Mouse (Mus musculus) small intestine, adult 2 months (tissue): ENCODE data around the gene Alg12. TPM values are rescaled to one million over a fixed set of nuclear protein-coding genes. Genes with fewer than 3 reads are reported as not detected.

ENCODE experiments used
- H3K27ac ChIP-seq: fragments of 200-500 bp; 2 replicates; pipeline ENCODE4 v1.5.1; 2012; ENCODE audit warnings: low read depth, low read length, control low read depth, inconsistent platforms; ENCODE audit not compliant: insufficient read depth
- H3K27me3 ChIP-seq: fragments of 200-500 bp; 2 replicates; pipeline ENCODE4 v1.6.1; 2012; ENCODE audit warnings: mild to moderate bottlenecking, moderate library complexity, low read length, inconsistent platforms; ENCODE audit not compliant: control insufficient read depth, insufficient read depth
- H3K36me3 ChIP-seq: fragments of 200-500 bp; 2 replicates; pipeline ENCODE4 v1.6.1; 2012; ENCODE audit warnings: mild to moderate bottlenecking, low read length, control low read depth, inconsistent platforms; ENCODE audit not compliant: control insufficient read depth, insufficient read depth
- H3K4me1 ChIP-seq: fragments of 200-500 bp; 2 replicates; pipeline ENCODE4 v1.6.1; 2012; ENCODE audit warnings: low read length, inconsistent platforms, mixed read lengths; ENCODE audit not compliant: control insufficient read depth, insufficient read depth, insufficient read length
- H3K4me3 ChIP-seq: fragments of 200-500 bp; 2 replicates; pipeline ENCODE4 v1.5.1; 2012; ENCODE audit warnings: low read depth, mild to moderate bottlenecking, control low read depth, inconsistent platforms, low read length, moderate library complexity
- CTCF ChIP-seq: fragments of 200-500 bp; IDR thresholded peaks from 2 replicates; pipeline ENCODE4 v1.5.1; 2012; ENCODE audit warnings: low read depth, mild to moderate bottlenecking, control low read depth, inconsistent platforms, low read length, moderate library complexity, mixed read lengths; ENCODE audit not compliant: insufficient replicate concordance, insufficient read length; ENCODE audit errors: extremely low read depth
- POLR2A ChIP-seq: fragments of 200-500 bp; IDR thresholded peaks from 2 replicates; pipeline ENCODE4 v1.6.1; 2012; ENCODE audit warnings: low read depth, mild to moderate bottlenecking, control low read depth, inconsistent platforms, low read length, moderate library complexity
- WGBS: fragments of 180-500 bp; shearing (Covaris S2); methylation state at CpG from one replicate; pipeline ENCODE4 v1.1.7; 2018; 5-methylcytosine and 5-hydroxymethylcytosine counted together
- polyA plus RNA-seq: library from polyadenylated mRNA; depleted of rRNA; stranded (reverse); fragments of >200 nt; gene quantifications from 2 replicates; pipeline ENCODE4 v1.2.3, GENCODE M21; 2012

The Alg12 gene
- polyA plus RNA-seq, 1 experiment: 16.4 TPM

DNA sequence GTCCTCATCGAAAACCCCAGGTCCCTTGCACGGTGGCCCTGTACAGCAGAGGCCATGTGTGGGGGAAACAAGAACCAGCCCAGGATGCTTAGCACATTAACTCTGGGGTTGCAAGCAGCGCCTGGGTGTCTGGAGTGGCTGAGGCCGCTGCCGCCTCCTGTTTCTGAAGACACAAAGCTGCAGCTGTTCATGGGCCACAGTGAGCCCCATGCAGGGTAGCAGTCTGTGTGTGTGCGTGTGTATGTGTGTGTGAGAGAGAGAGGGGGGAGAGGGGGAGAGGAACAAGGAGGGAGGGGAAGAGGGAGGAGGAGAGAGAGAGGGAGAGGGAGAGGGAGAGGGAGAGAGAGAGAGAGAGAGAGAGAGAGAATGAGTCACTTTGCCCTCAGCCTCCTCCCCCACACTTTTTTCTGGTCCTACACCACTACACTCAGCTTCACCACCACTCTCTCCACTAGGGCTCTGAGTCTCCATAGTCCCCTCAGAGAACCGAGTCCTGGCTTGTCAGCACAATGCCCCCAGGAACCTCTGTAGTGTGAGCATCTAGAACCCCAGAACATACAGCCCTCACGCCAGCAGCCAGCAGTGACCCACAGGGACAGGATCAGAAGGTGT lies 24.5 kb upstream of the Alg12 start:
- TF ChIP-seq CTCF (no peak), POLR2A (no peak)
- Histone ChIP-seq H3K4me3 (no peak overlapping the region), H3K4me1 (0 out of 2 replicates have a peak, but pooled peaks cover 2% of the 10 kb centered on the region), H3K36me3 (no peaks in the 10 kb centered on the region), H3K27ac (no peak overlapping the region), H3K27me3 (no peaks in the 10 kb centered on the region)
- WGBS: 60% methylated on average over 8 of the region's 8 CpGs

DNA sequence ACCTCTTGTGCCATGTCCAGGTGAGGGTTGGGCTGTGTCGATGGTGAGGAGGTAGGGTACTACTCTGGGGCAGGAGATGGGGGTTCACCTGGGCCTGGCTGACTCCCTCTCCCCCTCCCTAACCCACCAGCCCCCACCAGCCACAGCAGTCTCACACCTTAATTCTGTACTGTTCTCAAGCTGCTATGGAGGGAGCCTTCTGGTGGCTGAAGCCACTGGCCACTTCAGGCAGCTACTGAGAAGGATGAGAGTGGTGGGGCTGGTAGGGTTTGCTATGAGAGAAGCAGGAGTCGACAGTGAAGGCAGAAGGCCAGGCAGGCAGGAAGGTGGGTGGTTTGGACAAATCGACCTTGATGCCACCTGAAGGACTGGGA lies 23.2 kb upstream of the Alg12 start:
- Histone ChIP-seq H3K27me3 (no peaks in the 10 kb centered on the region), H3K27ac (no peak overlapping the region), H3K4me1 (peaks cover 4% of the 10 kb centered on the region; the same call in 1 of the 2 replicates), H3K36me3 (no peaks in the 10 kb centered on the region), H3K4me3 (no peak overlapping the region)
- TF ChIP-seq CTCF: no peak
- TF ChIP-seq POLR2A: no peak
- WGBS: 77% methylated on average over 3 of the region's 3 CpGs

DNA sequence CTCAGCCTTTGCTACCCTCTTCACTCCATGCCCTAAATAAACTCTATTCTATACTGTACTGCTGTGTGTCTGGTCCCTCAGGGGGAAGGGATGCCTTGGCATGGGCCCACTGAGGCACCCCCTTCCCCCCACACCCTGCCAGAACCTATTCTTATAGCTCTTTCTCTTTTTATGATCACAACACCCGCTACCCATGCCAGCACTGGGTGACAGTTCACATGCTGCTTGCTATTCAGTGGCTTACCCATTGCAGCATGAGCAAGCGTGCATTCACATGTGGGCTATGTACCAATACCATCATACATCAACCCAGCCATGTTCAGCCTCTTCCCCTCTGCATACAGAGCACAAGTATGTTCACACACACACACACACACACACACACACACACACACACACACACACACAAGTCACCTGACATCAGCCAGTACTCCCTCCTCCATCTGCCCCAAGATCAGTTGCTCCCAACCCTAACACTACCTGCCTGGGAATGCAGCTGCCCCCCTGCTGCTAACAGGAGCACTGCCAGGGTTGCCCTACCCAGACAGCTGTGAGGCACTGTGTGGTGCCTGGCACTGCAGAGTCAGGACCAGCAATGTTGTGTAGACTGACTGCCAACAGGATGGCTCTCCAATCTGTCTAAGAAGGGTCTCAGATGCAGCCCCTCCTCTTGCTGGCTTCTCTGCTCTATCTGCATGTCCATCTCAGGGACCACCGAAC lies 22.6 kb upstream of the Alg12 start:
- no peaks in the 10 kb centered on the region for H3K27me3 ChIP-seq
- no peak for TF ChIP-seq CTCF
- peaks cover 4% of the 10 kb centered on the region for H3K4me1 ChIP-seq
- no peak overlapping the region for H3K27ac ChIP-seq
- no peaks in the 10 kb centered on the region for H3K36me3 ChIP-seq
- 82% methylated on average over 3 of the region's 3 CpGs for WGBS
- no peak overlapping the region for H3K4me3 ChIP-seq

DNA sequence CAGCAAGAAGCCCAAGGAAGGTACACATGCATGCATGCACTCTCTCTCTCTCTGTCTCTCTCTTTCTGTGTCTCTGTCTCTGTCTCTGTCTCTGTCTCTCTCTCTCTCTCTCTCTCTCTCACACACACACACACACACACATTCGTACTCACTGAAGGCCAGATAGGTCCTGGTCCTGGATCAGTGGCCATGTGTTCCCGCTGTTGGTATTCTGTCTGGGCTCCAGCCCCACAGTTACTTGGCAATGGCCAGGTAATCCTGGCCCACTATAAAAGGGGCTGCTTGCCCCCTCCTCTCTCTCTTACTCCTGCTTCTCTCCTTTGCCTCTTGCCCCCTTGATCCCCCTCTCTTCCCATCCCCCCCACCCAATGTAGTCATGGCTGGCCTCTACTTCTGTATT lies 22.0 kb upstream of the Alg12 start:
- Histone ChIP-seq H3K4me3 (no peak overlapping the region), H3K36me3 (no peaks in the 10 kb centered on the region), H3K27ac (no peak overlapping the region), H3K27me3 (no peaks in the 10 kb centered on the region), H3K4me1 (peaks cover 10% of the 10 kb centered on the region)
- TF ChIP-seq CTCF (no peak), POLR2A (no peak)
- WGBS: 92% methylated on average over 2 of the region's 2 CpGs

DNA sequence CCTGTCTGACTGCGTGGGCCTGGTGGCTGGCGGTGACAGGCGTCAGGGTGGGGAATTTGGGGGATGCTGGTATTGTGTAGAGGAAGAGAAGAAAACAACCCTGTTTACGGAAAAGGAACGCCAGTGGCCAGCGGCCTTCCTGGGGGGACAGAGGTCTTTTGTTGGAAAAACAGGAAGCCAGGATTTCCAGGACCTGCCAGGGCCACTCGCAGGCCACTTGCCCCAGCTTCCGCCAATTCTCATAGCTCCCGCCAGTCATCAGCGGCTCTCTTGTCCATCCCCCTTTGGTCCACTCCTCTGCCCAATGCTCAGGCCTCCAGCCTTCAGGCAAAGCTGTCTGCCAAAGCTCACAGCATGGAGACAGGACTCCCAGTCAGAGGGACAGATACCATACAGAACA lies 21.0 kb upstream of the Alg12 start:
- 85% methylated on average over 10 of the region's 10 CpGs for WGBS
- H3K4me3 ChIP-seq: no peak overlapping the region
- no peaks in the 10 kb centered on the region for H3K36me3 ChIP-seq
- no peak for TF ChIP-seq CTCF
- TF ChIP-seq POLR2A: no peak
- H3K27ac ChIP-seq: peak overlapping the region; percentile 66
- no peaks in the 10 kb centered on the region for H3K27me3 ChIP-seq
- H3K4me1 ChIP-seq: peaks cover 16% of the 10 kb centered on the region

DNA sequence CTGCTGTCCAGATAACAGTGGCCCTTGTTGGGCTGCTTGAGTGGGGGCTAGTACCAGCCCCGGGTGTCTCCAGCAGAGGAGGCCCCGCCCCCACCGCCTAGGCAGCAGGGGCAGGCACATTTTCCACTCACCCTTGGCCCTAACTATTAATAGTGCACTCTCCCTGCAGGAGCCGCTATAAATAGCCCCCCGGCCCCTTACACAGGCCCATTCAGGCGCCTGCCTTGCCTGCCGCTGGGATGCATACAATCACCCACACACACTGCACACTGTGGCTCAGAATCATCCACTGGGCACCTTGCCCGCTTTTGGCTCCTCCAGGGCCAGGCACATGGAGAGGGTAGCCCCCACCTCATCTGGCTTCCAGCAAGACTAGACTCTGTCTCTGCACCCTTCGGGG lies 20.2 kb upstream of the Alg12 start:
- Histone ChIP-seq H3K27me3 (no peaks in the 10 kb centered on the region), H3K4me1 (peaks cover 16% of the 10 kb centered on the region), H3K36me3 (no peaks in the 10 kb centered on the region), H3K27ac (peak overlapping the region; percentile 66), H3K4me3 (no peak overlapping the region)
- no peak for TF ChIP-seq CTCF
- no peak for TF ChIP-seq POLR2A
- 55% methylated on average over 9 of the region's 9 CpGs for whole genome bisulfite sequencing

DNA sequence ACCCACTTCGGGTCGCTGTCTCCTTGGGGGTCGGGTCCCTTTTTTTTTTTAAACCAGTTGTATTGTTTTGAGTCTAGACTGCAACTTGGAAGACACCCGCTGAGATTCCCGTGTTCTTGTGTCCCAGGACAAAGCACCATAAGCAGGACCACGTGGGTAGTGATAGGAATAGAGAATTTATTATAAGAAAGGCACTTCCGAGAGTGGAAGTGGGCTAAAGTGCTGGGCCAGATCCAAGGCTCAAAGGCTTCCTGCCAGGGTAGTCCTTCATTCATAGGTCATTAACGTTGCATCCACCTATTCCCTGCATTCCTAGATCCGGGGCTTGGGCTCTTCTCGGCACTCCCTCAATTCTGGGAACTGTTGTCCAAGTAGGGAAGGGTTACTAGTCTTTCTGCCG lies 18.9 kb upstream of the Alg12 start:
- H3K36me3 ChIP-seq: no peaks in the 10 kb centered on the region
- peak overlapping the region; percentile 73 for H3K4me3 ChIP-seq
- H3K27me3 ChIP-seq: no peaks in the 10 kb centered on the region
- H3K27ac ChIP-seq: peak overlapping the region; percentile 43
- peaks cover 16% of the 10 kb centered on the region for H3K4me1 ChIP-seq
- TF ChIP-seq CTCF: no peak
- TF ChIP-seq POLR2A: no peak
- 2% methylated on average over 11 of the region's 11 CpGs for WGBS
